Mouse (Mus musculus): ENCODE results near the gene Anxa6. TPM values are rescaled to one million over a fixed set of nuclear protein-coding genes. Genes with fewer than 3 reads are reported as not detected.
"Not testable (repeated sequence)": the region's sequence is repeated elsewhere in the genome, so short reads cannot be mapped to it uniquely, and the experiment has no call there.

Anxa6 gene
- polyA plus RNA-seq, 1 experiment from 2014 or later, result 90.1 TPM

GRCm38 (mm10) chr11:54957708-54958107, 75.5 kb downstream of the Anxa6 start:
- 89% methylated on average over 3 of the region's 3 CpGs for WGBS
- not testable (repeated sequence) for ATAC-seq (ENCODE audit: insufficient read depth, low FRiP score, low TSS enrichment); H3K36me3 ChIP-seq (ENCODE audit: control insufficient read depth, insufficient read depth, low read length); H3K27me3 ChIP-seq (ENCODE audit: control insufficient read depth, insufficient read depth, low read length); H3K9me3 ChIP-seq (ENCODE audit: control insufficient read depth, low read length); H3K4me3 ChIP-seq (ENCODE audit: low read depth, low read length); H3K4me2 ChIP-seq (ENCODE audit: low read depth); DNase-seq (ENCODE audit: low spot score); H3K4me1 ChIP-seq (ENCODE audit: control insufficient read depth, insufficient read depth, low read length); H3K27ac ChIP-seq (ENCODE audit: low read depth, low read length); H3K9ac ChIP-seq (ENCODE audit: low read length)

- peaks cover 5% of the 10 kb centered on the region; the same call in 1 of the 2 replicates for H3K4me1 ChIP-seq (ENCODE audit: control insufficient read depth, insufficient read depth, low read length)
- H3K27me3 ChIP-seq (ENCODE audit: control insufficient read depth, insufficient read depth, low read length), result peaks cover 6% of the 10 kb centered on the region; the same call in 1 of the 2 replicates
- DNase-seq (ENCODE audit: low spot score), result no peak
- 66% methylated on average over 7 of the region's 7 CpGs for WGBS
- H3K36me3 ChIP-seq (ENCODE audit: control insufficient read depth, insufficient read depth, low read length), result no peaks in the 10 kb centered on the region
- no peak for ATAC-seq (ENCODE audit: insufficient read depth, low FRiP score, low TSS enrichment)
- no peaks in the 10 kb centered on the region for H3K9me3 ChIP-seq (ENCODE audit: control insufficient read depth, low read length)
- H3K4me2 ChIP-seq (ENCODE audit: low read depth), result no peak overlapping the region
- H3K9ac ChIP-seq (ENCODE audit: low read length), result no peak overlapping the region
- H3K4me3 ChIP-seq (ENCODE audit: low read depth, low read length), result no peak overlapping the region
- H3K27ac ChIP-seq (ENCODE audit: low read depth, low read length), result no peak overlapping the region
Measured at GRCm38 (mm10) chr11:54956912-54957311, 76.3 kb downstream of the Anxa6 start.

- H3K9ac ChIP-seq (ENCODE audit: low read length), result peak overlapping the region; percentile 66
- H3K27me3 ChIP-seq (ENCODE audit: control insufficient read depth, insufficient read depth, low read length), result peaks cover 9% of the 10 kb centered on the region; the same call in 1 of the 2 replicates
- peak overlapping the region; percentile 67; the same call in 1 of the 2 replicates for H3K27ac ChIP-seq (ENCODE audit: low read depth, low read length)
- H3K4me1 ChIP-seq (ENCODE audit: control insufficient read depth, insufficient read depth, low read length), result peaks cover 5% of the 10 kb centered on the region; the same call in 1 of the 2 replicates
- WGBS, result under 1% methylated on average over 59 of the region's 59 CpGs
- H3K36me3 ChIP-seq (ENCODE audit: control insufficient read depth, insufficient read depth, low read length), result no peaks in the 10 kb centered on the region
- H3K4me3 ChIP-seq (ENCODE audit: low read depth, low read length), result peak overlapping the region; percentile 64
- ATAC-seq (ENCODE audit: insufficient read depth, low FRiP score, low TSS enrichment) (peak; percentile 90), DNase-seq (ENCODE audit: low spot score) (peak; percentile 96)
- H3K9me3 ChIP-seq (ENCODE audit: control insufficient read depth, low read length), result no peaks in the 10 kb centered on the region
- peak overlapping the region; percentile 36 for H3K4me2 ChIP-seq (ENCODE audit: low read depth)
Measured at GRCm38 (mm10) chr11:54955735-54956480, 77.3 kb downstream of the Anxa6 start.

GRCm38 (mm10) chr11:54955400-54955734, 77.9 kb downstream of the Anxa6 start:
- Histone ChIP-seq H3K4me3 (ENCODE audit: low read depth, low read length) (peak overlapping the region; percentile 64), H3K4me2 (ENCODE audit: low read depth) (peak overlapping the region; percentile 36), H3K9ac (ENCODE audit: low read length) (peak overlapping the region; percentile 66)
- ATAC-seq (ENCODE audit: insufficient read depth, low FRiP score, low TSS enrichment); H3K4me1 ChIP-seq (ENCODE audit: control insufficient read depth, insufficient read depth, low read length); H3K27me3 ChIP-seq (ENCODE audit: control insufficient read depth, insufficient read depth, low read length); H3K9me3 ChIP-seq (ENCODE audit: control insufficient read depth, low read length); H3K36me3 ChIP-seq (ENCODE audit: control insufficient read depth, insufficient read depth, low read length); H3K27ac ChIP-seq (ENCODE audit: low read depth, low read length); DNase-seq (ENCODE audit: low spot score): not testable (repeated sequence)
- WGBS, result 46% methylated on average over 10 of the region's 10 CpGs

GRCm38 (mm10) chr11:54954716-54955115, 78.5 kb downstream of the Anxa6 start:
- Histone ChIP-seq H3K36me3 (ENCODE audit: control insufficient read depth, insufficient read depth, low read length) (no peaks in the 10 kb centered on the region), H3K9me3 (ENCODE audit: control insufficient read depth, low read length) (no peaks in the 10 kb centered on the region), H3K9ac (ENCODE audit: low read length) (no peak overlapping the region), H3K4me2 (ENCODE audit: low read depth) (no peak overlapping the region), H3K27ac (ENCODE audit: low read depth, low read length) (no peak overlapping the region), H3K4me3 (ENCODE audit: low read depth, low read length) (no peak overlapping the region), H3K27me3 (ENCODE audit: control insufficient read depth, insufficient read depth, low read length) (peaks cover 9% of the 10 kb centered on the region; the same call in 1 of the 2 replicates), H3K4me1 (ENCODE audit: control insufficient read depth, insufficient read depth, low read length) (peaks cover 5% of the 10 kb centered on the region; the same call in 1 of the 2 replicates)
- no peak for ATAC-seq (ENCODE audit: insufficient read depth, low FRiP score, low TSS enrichment)
- WGBS, result 88% methylated on average over 8 of the region's 8 CpGs
- DNase-seq (ENCODE audit: low spot score), result no peak

GRCm38 (mm10) chr11:54953993-54954446, 79.2 kb downstream of the Anxa6 start:
- H3K4me1 ChIP-seq (ENCODE audit: control insufficient read depth, insufficient read depth, low read length), result peaks cover 5% of the 10 kb centered on the region; the same call in 1 of the 2 replicates
- WGBS, result 22% methylated on average over 9 of the region's 9 CpGs
- no peak overlapping the region for H3K9ac ChIP-seq (ENCODE audit: low read length)
- DNase-seq (ENCODE audit: low spot score) (peak; percentile 45), ATAC-seq (ENCODE audit: insufficient read depth, low FRiP score, low TSS enrichment) (peak; percentile 58)
- H3K4me2 ChIP-seq (ENCODE audit: low read depth), result no peak overlapping the region
- no peak overlapping the region for H3K4me3 ChIP-seq (ENCODE audit: low read depth, low read length)
- no peaks in the 10 kb centered on the region for H3K36me3 ChIP-seq (ENCODE audit: control insufficient read depth, insufficient read depth, low read length)
- H3K27ac ChIP-seq (ENCODE audit: low read depth, low read length), result no peak overlapping the region
- peaks cover 9% of the 10 kb centered on the region; the same call in 1 of the 2 replicates for H3K27me3 ChIP-seq (ENCODE audit: control insufficient read depth, insufficient read depth, low read length)
- no peaks in the 10 kb centered on the region for H3K9me3 ChIP-seq (ENCODE audit: control insufficient read depth, low read length)

- Histone ChIP-seq H3K9me3 (ENCODE audit: control insufficient read depth, low read length) (no peaks in the 10 kb centered on the region), H3K36me3 (ENCODE audit: control insufficient read depth, insufficient read depth, low read length) (no peaks in the 10 kb centered on the region), H3K9ac (ENCODE audit: low read length) (no peak overlapping the region), H3K27me3 (ENCODE audit: control insufficient read depth, insufficient read depth, low read length) (peaks cover 9% of the 10 kb centered on the region; the same call in 1 of the 2 replicates), H3K4me2 (ENCODE audit: low read depth) (no peak overlapping the region), H3K4me1 (ENCODE audit: control insufficient read depth, insufficient read depth, low read length) (peaks cover 5% of the 10 kb centered on the region; the same call in 1 of the 2 replicates), H3K4me3 (ENCODE audit: low read depth, low read length) (no peak overlapping the region), H3K27ac (ENCODE audit: low read depth, low read length) (no peak overlapping the region)
- DNase-seq (ENCODE audit: low spot score) (no peak), ATAC-seq (ENCODE audit: insufficient read depth, low FRiP score, low TSS enrichment) (no peak)
- WGBS, result 88% methylated on average over 6 of the region's 6 CpGs
Measured at GRCm38 (mm10) chr11:54952651-54953050, 80.6 kb downstream of the Anxa6 start.

GRCm38 (mm10) chr11:54950684-54951083, 82.6 kb downstream of the Anxa6 start:
- Histone ChIP-seq H3K4me1 (ENCODE audit: control insufficient read depth, insufficient read depth, low read length) (peaks cover 5% of the 10 kb centered on the region; the same call in 1 of the 2 replicates), H3K4me2 (ENCODE audit: low read depth) (no peak overlapping the region), H3K9ac (ENCODE audit: low read length) (no peak overlapping the region), H3K27me3 (ENCODE audit: control insufficient read depth, insufficient read depth, low read length) (peaks cover 9% of the 10 kb centered on the region; the same call in 1 of the 2 replicates), H3K27ac (ENCODE audit: low read depth, low read length) (no peak overlapping the region), H3K36me3 (ENCODE audit: control insufficient read depth, insufficient read depth, low read length) (no peaks in the 10 kb centered on the region), H3K9me3 (ENCODE audit: control insufficient read depth, low read length) (no peaks in the 10 kb centered on the region), H3K4me3 (ENCODE audit: low read depth, low read length) (no peak overlapping the region)
- WGBS, result 77% methylated on average over 6 of the region's 6 CpGs
- no peak for DNase-seq (ENCODE audit: low spot score)
- no peak for ATAC-seq (ENCODE audit: insufficient read depth, low FRiP score, low TSS enrichment)

GRCm38 (mm10) chr11:54949717-54950116, 83.5 kb downstream of the Anxa6 start:
- no peak overlapping the region for H3K4me2 ChIP-seq (ENCODE audit: low read depth)
- 83% methylated on average over 1 of the region's 1 CpGs for WGBS
- peaks cover 5% of the 10 kb centered on the region; the same call in 1 of the 2 replicates for H3K4me1 ChIP-seq (ENCODE audit: control insufficient read depth, insufficient read depth, low read length)
- no peaks in the 10 kb centered on the region for H3K9me3 ChIP-seq (ENCODE audit: control insufficient read depth, low read length)
- DNase-seq (ENCODE audit: low spot score) (no peak), ATAC-seq (ENCODE audit: insufficient read depth, low FRiP score, low TSS enrichment) (no peak)
- H3K36me3 ChIP-seq (ENCODE audit: control insufficient read depth, insufficient read depth, low read length), result no peaks in the 10 kb centered on the region
- peaks cover 9% of the 10 kb centered on the region; the same call in 1 of the 2 replicates for H3K27me3 ChIP-seq (ENCODE audit: control insufficient read depth, insufficient read depth, low read length)
- H3K9ac ChIP-seq (ENCODE audit: low read length), result no peak overlapping the region
- H3K27ac ChIP-seq (ENCODE audit: low read depth, low read length), result no peak overlapping the region
- no peak overlapping the region for H3K4me3 ChIP-seq (ENCODE audit: low read depth, low read length)

Data from neural tube, embryonic 11.5 days (tissue).